Mouse (Mus musculus) cerebellum, postnatal 25 days (tissue): ENCODE results near the gene Anxa2.

Source experiments
- DNase-seq, 2 experiments: peaks; one replicate each; pipeline ENCODE4 v3.0.0; 2021; ENCODE audit warnings: mixed read lengths in 2 of 2

Gene Anxa2

DNA sequence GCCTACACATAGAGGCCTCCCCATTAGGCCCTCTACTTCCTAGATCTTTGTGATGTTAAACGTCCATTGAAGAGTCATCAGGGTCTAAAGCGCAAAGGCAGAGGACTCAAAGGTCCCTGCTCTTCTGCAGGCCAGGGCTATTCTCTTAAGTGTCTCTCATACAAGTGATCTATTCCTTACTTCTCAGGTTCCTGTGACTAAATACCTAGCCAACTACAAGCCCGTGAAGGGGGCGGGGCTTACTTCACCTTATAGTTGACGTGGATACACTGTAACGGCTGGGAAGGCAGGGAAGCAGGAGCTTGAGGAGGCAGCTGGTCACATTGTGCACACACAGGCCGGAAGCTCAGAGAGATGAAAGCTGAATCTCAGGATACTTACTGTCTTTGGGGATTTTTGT lies 6.5 kb downstream of the Anxa2 start:
- DNase-seq: no peak

DNA sequence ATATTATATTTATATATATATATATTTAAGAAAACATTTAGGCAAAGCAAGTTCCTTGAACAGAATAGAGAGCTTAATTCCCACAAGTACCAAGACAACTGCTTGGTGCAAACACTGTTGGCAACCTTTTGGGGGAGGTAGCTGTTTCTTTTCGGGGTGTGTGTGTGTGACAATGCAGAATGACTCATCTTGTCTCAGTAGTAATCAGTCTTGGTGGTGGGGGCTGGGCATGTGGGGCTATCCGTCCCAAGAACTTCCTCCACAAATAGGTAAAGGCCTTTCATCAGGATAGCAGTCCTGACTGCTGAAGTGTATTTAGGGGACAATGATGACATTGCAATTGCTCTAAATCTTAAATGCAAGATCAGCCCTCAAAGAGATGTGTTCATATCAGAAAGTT lies 9.6 kb downstream of the Anxa2 start:
- no peak for DNase-seq

GRCm38 (mm10) chr9:69464109-69464756 lies 10.8 kb downstream of the Anxa2 start:
- DNase-seq: no peak

DNA sequence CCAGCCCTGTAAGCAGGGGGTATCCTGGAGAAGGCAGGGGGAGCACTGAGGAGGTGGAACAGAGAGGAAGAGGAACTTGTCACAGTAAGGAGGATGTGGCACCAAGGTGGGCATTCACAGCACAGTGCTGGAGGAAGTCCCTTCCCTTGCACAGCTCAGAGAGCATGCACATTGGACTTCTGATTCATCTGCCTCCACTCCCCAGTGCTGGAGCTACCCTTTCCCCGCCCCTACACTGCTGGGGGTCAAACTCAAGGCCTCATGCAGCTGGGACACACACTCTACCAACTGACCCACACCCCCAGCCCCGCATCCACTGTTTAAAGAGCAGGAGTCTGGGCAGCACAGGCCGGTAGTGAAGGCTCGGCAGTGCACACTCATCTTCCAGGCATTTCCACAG lies 12.7 kb downstream of the Anxa2 start:
- DNase-seq: no peak

DNA sequence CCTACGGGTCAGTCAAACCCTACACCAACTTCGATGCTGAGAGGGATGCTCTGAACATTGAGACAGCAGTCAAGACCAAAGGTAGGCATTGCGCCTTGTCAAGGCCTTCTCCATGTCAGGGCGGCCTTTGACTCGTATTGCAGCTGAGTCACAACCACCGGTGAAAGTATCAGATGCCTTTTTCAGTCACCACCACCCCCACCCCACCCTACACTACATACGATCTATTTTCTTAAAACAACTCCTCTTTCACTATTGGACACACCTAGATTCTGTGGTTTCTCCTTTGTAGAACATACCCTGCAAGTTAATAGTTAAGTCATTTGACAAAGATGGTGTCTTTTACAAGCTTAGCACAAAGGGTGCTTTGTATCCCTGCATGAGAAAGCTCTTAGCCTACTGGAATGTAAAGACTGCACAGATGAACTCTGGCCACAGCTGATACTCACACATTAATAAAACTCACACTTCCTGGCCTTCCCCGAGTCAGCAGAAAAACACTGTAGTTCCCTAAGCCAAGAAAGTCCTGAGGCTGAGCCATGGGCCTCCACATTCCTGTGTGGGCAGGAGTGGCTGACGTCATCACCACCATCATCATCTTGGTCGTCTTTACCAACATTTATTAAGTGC lies 14.0 kb downstream of the Anxa2 start:
- no peak for DNase-seq

DNA sequence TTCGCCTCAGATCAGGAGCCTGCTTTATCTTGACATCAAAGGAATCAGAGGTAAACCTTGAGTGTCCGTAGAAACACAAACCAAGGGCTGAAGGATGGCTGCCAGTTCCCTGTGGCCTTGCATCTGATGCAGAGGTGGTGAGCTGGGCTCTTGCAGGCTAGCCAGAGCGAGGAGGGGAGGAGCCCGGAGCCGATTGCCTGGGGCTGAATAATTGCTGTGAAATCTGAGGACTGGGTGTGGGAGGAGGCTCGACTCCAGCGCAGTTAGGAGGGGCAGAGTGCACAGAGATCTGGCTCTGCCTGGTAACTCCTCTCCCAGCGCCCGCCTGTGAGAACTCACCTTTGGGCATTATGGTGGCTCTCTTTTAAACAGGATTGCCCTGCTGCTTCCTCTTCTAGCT lies 15.6 kb downstream of the Anxa2 start:
- no peak for DNase-seq

DNA sequence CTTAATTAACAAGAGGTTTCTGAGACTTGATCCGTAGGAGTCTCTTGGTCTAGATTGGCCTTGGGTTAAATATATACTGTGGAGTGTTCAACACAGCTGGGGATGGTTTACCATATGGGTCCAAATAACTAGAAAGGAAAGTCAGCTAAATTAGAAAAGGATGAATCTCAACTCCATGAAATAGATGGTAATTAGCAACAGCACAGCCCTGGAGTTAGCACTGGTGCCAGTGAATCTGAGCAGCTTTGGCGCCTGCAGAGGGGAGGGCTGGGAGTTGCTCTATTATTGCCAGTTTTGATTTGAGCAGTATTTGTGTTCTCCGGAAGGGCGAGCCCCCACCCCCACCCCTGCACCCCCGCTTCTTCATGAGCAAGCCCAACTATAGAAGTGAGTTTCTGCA lies 16.9 kb downstream of the Anxa2 start:
- DNase-seq: no peak

- no peak for DNase-seq
Observed at GRCm38 (mm10) chr9:69470921-69471320, 17.5 kb downstream of the Anxa2 start.

DNA sequence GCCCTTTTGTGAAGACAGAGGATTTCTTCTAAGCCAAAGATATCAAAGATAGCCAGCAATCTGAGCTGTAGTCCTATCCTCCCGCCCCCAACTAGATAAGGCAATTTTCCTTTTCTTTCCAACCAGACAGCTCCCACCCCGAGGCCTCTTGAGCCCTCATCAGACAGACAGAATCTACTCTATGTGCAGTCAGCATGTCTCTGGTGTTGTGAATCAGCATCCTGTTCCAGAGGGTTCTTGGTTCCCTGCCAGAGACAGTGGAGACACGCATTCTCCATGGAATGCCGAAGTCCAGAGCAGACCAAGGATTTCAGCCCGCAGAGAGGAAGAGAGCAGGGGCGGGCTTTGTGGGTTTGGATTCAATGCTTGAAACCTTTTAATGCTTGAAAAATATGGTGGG lies 19.3 kb downstream of the Anxa2 start:
- no peak for DNase-seq

DNA sequence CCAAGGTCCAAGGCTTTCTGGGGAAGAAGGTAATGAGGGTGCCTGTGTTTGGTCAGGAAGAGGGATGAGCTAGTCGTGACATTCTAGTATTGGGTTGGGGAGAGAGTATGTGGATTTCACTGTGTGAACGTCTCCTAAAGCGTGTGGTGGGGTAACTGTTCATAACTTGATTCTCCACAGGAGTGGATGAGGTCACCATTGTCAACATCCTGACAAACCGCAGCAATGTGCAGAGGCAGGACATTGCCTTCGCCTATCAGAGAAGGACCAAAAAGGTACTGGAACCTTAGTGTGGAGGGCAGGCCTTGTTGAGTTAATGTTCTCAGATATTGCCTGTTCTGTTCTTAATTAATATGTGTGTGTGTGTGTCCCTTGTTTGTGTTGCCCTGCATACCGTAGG lies 22.5 kb downstream of the Anxa2 start:
- DNase-seq: no peak

DNA sequence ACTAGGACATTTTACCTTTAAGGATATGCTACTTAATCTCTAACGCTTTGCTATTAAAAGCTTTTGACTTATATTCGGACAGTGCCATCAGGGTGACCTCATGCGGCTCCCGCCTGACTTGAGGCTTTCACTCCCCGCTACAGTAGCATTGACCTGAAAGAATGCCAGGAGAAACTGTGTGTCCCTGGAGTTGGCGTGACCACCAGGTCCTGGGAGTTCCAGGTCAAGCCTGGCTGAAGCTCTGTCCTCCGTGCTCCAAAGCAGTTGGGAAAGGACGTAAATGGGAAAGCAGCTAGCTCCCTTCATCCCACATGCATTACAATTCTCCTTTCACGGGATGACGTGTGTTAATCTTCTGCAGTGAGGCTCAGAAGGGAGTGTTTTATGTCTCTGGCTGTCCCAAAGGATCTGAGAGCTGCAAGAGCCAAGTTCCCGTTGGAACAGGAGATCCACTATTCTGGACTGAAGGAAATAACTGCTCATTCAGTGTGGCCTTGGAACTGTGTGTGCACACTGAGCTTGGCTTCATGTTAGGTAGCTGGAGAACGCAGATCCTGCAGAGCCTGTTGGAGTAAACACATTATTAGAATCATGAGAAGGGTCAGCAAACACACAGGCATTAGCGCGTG lies 23.9 kb downstream of the Anxa2 start:
- DNase-seq: no peak

GRCm38 (mm10) chr9:69477824-69478222 lies 24.4 kb downstream of the Anxa2 start:
- DNase-seq: no peak

DNA sequence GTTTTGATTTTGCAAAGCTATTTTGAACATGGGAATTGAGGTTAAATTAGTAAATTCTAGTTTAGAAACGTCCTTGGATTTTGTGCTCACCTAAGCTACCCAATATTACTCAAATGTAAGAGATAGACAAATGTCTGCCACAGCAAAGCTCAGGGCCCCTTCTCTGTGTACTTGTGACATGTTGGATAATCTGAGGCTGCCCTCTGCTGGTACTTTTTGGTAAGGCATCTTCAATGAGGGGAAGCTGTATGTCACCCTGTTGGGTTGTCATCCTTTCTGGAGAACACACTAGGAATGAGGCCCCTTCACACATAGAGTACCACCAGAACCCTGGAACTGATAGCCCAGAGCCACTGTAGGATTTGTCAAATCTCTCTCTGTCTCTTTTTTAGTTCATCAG lies 26.9 kb downstream of the Anxa2 start:
- DNase-seq: peak; percentile 76 to 87

DNA sequence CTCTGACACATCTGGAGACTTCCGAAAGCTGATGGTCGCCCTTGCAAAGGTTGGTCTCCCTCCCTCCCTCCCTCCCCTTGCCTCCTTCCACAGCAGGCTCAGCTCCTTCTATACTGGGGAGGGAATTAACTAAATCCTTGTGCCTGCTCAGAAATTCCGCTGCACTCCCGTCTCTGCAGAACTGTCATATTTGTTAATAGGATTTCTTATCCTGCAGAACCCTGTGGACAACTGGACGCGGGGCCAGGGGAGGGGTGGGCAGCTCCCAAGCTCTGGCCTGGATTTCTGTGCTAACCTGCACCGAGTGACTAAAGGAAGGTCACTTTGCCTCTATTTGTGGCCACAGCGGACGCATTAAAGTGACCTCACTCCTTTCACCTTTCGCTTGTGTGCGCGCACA lies 30.4 kb downstream of the Anxa2 start:
- no peak for DNase-seq

DNA sequence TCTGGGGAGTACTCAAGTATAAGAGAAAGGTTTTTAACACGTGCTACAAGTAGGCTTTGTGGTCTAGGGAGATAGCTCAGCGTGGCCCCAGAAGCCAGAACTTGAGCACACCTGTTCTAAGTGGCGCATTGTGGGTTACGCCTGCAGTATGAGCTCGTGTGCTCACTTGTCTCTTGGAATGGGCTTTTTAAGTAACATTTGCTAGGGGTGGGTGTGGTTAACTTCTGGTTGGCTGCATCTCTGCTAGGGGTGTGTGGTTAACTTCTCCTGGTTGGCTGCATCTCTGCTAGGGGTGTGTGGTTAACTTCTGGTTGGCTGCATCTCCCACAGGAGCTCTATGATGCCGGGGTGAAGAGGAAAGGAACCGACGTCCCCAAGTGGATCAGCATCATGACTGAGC lies 32.7 kb downstream of the Anxa2 start:
- no peak for DNase-seq

- no peak for DNase-seq
Observed at GRCm38 (mm10) chr9:69488510-69488909, 35.1 kb downstream of the Anxa2 start.

DNA sequence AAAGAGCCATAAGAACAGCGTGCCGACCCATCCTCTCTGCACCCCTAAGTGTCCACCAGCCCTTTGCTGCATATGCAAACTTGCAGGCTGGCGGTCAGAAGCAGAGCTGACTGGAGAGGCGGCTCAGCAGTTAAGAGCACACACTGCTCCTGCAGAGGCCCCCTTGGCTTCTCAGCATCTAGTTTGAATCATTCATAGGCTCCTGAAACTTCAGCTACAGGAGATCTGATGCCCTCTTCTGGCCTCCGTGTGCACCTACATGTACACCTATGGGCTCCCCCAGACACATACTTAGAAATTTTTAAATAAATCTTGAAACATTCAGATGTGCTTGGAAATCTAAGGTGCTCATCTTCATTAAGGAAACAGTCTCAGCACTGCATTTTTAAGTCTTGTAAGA lies 35.6 kb downstream of the Anxa2 start:
- peak in 1 of 2 experiments; percentile 22 for DNase-seq

DNA sequence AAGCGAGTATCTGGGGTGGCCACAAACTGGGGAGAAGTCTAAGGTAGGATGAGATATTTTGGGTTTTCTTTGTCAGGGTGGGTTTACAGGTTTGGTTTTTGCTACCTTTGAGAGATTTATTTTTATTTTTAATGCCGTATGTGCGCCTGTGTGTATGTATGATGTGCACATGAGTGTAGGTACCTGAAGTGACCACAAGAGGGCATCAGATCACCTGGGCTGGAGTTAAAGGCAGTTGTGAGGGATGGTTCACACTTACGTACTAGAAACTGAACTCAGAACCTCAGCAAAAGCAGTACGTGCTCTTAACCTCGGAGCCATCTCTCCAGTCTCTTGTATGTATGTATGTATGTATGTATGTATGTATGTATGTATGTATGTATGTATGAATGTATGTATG lies 39.4 kb downstream of the Anxa2 start:
- no peak for DNase-seq

- peak; percentile 64 to 77 for DNase-seq
Observed at GRCm38 (mm10) chr9:69502504-69502903, 49.1 kb downstream of the Anxa2 start.

DNA sequence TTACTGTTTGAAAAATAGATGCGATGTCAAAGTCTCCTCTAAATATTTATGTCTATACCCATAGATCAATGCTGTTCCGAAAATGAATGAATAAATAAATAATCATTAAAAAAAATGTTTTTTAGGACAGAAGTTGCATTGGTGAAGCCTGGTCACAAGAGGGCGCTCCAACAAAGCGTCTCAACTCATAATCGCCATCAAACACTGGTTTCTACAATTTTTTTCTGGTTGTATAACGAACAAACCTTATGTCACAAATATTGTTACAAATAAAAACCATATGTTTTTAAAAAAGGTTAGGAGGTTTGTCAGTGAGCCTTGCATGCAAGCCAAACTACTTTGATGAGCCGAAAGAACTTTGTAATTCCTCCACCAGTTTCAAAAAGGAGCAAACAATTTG lies 52.2 kb downstream of the Anxa2 start:
- DNase-seq: peak; percentile 35 to 65

- no peak for DNase-seq
Observed at GRCm38 (mm10) chr9:69507206-69507605, 53.8 kb downstream of the Anxa2 start.

DNA sequence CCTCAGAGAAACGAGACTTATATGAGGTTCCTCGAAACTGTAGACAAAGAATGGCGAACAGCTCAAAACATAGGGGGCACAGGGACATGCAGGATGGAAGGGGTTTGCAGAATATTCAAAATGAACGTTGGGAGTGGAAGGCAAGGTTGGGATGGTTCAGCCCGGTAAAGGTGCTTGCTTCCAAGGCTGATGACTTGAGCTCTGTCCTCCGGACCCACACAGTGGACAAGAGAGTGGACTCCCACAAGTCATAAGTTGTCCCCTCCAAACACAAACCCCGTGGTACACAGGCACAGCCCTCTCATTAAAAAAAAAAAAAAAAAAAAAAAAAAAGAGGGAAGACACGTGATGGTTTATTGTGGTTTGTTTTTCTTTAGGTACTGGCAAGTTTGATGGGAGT lies 54.6 kb downstream of the Anxa2 start:
- no peak for DNase-seq

DNA sequence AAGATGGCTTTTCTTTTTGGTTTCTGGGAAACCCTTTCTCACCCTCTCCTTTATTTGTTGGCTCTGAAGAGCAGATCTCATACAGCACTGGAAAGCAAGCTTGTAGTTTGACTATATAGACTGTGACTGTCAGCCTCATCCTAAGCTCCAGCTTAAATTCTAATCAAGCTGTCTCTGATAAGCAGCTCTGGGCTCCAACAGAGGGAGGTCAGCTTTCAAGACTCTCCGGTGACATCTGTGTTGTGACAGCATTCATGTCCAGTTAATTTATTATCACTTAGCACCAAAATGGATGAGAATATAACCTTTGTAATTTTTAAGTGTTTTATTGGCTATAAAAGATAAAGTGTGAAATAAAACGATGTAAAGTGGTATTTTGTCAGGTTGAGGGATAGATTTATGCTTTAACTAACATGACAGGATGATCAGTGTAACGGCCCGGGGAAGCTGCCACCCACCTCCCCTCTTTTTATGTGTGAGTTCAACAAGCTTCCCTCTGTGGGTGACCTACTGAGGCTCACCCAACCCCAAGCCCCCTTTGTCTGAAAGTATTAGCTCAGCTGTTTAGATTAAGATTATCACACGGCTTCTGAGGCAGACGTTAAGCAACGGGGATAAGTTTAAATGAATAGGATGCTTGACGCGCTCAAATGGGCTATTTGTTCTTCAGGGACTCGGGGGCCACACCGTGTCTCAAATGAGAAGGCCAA lies 58.6 kb downstream of the Anxa2 start:
- no peak for DNase-seq

DNA sequence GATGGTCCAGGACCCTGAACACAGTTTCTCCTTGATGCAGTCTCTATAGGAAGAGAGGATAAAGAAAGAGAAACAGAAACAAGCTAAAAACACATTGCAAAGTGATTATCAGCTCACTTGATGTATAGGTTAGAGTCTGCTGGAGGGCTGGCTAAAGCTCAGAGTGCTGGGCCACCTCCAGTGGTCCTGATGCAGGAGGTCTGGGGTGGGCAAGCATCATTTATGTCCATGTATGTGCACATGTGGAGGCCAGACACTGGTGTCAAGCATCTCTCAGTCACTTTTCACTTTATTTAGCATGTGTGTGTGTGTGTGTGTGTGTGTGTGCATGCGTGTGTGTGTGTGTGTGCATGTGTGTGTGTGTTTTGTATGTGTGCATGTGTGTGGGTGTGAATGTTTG lies 59.3 kb downstream of the Anxa2 start:
- DNase-seq: no peak
